8 mouse cellular contexts compared by ENCODE assay signal in the genomic region with DNA sequence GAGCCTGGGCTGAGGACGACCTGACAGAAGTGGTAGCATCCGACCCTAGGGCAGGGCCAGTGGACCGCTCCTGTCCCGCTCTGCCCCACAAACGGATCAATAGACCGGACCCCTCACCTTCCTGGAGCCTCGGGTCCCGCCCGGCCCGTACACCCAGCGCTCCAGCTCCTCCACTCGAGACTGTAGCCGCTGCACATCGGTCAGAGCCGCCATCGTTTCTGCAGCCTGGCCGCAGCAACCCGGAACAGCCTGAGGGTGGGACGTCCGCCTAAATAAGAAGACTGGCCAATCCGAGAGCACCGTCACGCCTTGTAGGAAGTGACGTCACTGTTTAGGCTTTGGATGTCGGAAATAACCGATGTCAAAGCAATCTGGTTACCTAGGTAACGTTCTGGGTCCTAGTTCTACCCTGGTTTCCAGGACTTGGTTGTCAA. TPM values are rescaled to one million over a fixed set of nuclear protein-coding genes. Genes with fewer than 3 reads are reported as not detected.
DNase-seq lines count a peak whose midpoint lies in the region; ATAC-seq and TF ChIP-seq lines count a peak whose summit lies in the region.

Dctn3 (minus strand) TSS at position 253 of the 434 bp plus-strand sequence.

- peak within 1 kb of the TSS; percentile 21; the same call in 1 of the 2 replicates for H3K27ac ChIP-seq in forebrain, embryonic 16.5 days (ENCODE audit: low read length)
- peak within 1 kb of the TSS; percentile 78 for H3K27ac ChIP-seq in layer of hippocampus, adult 2 months
- no peak within 1 kb of the TSS for H3K27ac ChIP-seq in lung, embryonic 14.5 days (ENCODE audit: low read depth)
- no peak within 1 kb of the TSS; the same call in 1 of the 2 replicates for H3K27ac ChIP-seq in olfactory bulb, adult 2 months (ENCODE audit: insufficient read depth, low read depth, low read length)
- H3K27ac ChIP-seq in thymus, adult 2 months (ENCODE audit: control insufficient read depth, insufficient read depth, low read length), result no peak within 1 kb of the TSS

- H3K4me2 ChIP-seq in forebrain, embryonic 16.5 days (ENCODE audit: low read length), result peak within 1 kb of the TSS; percentile 74
- H3K4me2 ChIP-seq in lung, embryonic 14.5 days, result peak within 1 kb of the TSS; percentile 89

- H3K4me3 ChIP-seq in G1E (ENCODE audit: low read depth, low read length), result peak within 1 kb of the TSS; percentile 82
- H3K4me3 ChIP-seq in forebrain, embryonic 16.5 days (replicated peaks; ENCODE audit: low read length), result peak within 1 kb of the TSS; percentile 89
- peak within 1 kb of the TSS; percentile 85 for H3K4me3 ChIP-seq in layer of hippocampus, adult 2 months
- peak within 1 kb of the TSS; percentile 88 for H3K4me3 ChIP-seq in lung, embryonic 14.5 days (ENCODE audit: low read depth, low read length)
- H3K4me3 ChIP-seq in olfactory bulb, adult 2 months (ENCODE audit: insufficient read depth, low read depth, low read length), result peak within 1 kb of the TSS; percentile 65
- peak within 1 kb of the TSS; percentile 97 for H3K4me3 ChIP-seq in thymus, adult 2 months (ENCODE audit: control insufficient read depth, insufficient read depth, low read length)

- H3K36me3 ChIP-seq in G1E (replicated peaks), result peaks cover 29% of the 10 kb centered on the region
- peaks cover 7% of the 10 kb centered on the region for H3K36me3 ChIP-seq in forebrain, embryonic 16.5 days (ENCODE audit: control insufficient read depth, insufficient read depth)
- H3K36me3 ChIP-seq in lung, embryonic 14.5 days (ENCODE audit: insufficient read depth), result peaks cover 19% of the 10 kb centered on the region
- peaks cover 15% of the 10 kb centered on the region for H3K36me3 ChIP-seq in thymus, adult 2 months (ENCODE audit: control insufficient read depth, insufficient read depth, low read length)

- H3K9ac ChIP-seq in forebrain, embryonic 16.5 days (replicated peaks; ENCODE audit: low read depth, low read length), result peak within 1 kb of the TSS; percentile 93
- peak within 1 kb of the TSS; percentile 81 for H3K9ac ChIP-seq in lung, embryonic 14.5 days

- ATAC-seq in G1E (ENCODE audit: extremely low read depth, insufficient number of reproducible peaks, low FRiP score, poor library complexity, severe bottlenecking), result peak; percentile 99
- peak; percentile 98 for ATAC-seq in forebrain, embryonic 16.5 days
- peak; percentile 98 for ATAC-seq in lung, embryonic 14.5 days (ENCODE audit: insufficient read depth)

- no peaks in the 10 kb centered on the region for H3K9me3 ChIP-seq in G1E (replicated peaks)
- no peaks in the 10 kb centered on the region for H3K9me3 ChIP-seq in forebrain, embryonic 16.5 days (ENCODE audit: control insufficient read depth, low read length)
- H3K9me3 ChIP-seq in lung, embryonic 14.5 days (ENCODE audit: low read depth, low read length), result no peaks in the 10 kb centered on the region

- H3K4me1 ChIP-seq in G1E (ENCODE audit: insufficient read depth, low read depth, low read length), result peaks cover 29% of the 10 kb centered on the region
- H3K4me1 ChIP-seq in forebrain, embryonic 16.5 days (replicated peaks; ENCODE audit: control insufficient read depth, insufficient read depth, low read length), result peaks cover 29% of the 10 kb centered on the region
- H3K4me1 ChIP-seq in lung, embryonic 14.5 days (ENCODE audit: insufficient read depth), result no peaks in the 10 kb centered on the region
- H3K4me1 ChIP-seq in olfactory bulb, adult 2 months (ENCODE audit: control insufficient read depth, insufficient read depth, low read length), result peaks cover 4% of the 10 kb centered on the region; the same call in 1 of the 2 replicates
- no peaks in the 10 kb centered on the region; the same call in none of the 2 replicates for H3K4me1 ChIP-seq in thymus, adult 2 months (replicated peaks; ENCODE audit: control insufficient read depth, insufficient read depth, low read length)

- intact Hi-C loops in heart, postnatal 36 days (cut with DNase I), result no loop called here

- TF ChIP-seq POLR2A in olfactory bulb, adult 2 months (IDR thresholded peaks at IDR 0.05; ENCODE audit: insufficient read depth, low read depth, low read length), result peak; percentile 93
- TF ChIP-seq POLR2A in thymus, adult 2 months (IDR thresholded peaks at IDR 0.05; ENCODE audit: control insufficient read depth, extremely low read depth, insufficient read depth, low read length, poor library complexity), result peak; percentile 84

- TF ChIP-seq CTCF in G1E (IDR thresholded peaks at IDR 0.05; ENCODE audit: low read depth, low read length), result no peak
- TF ChIP-seq CTCF in layer of hippocampus, adult 2 months (conservative IDR thresholded peaks at IDR 0.05), result no peak
- no peak for TF ChIP-seq CTCF in lung, embryonic 14.5 days (IDR thresholded peaks at IDR 0.05; ENCODE audit: low read depth)
- TF ChIP-seq CTCF in olfactory bulb, adult 2 months (IDR thresholded peaks at IDR 0.05; ENCODE audit: insufficient read depth, low read depth, low read length), result no peak
- 0 out of 2 replicates have a peak, but pooled peaks have one; percentile 17 for TF ChIP-seq CTCF in thymus, adult 2 months (IDR thresholded peaks at IDR 0.05; ENCODE audit: borderline replicate concordance, control insufficient read depth, extremely low read depth, insufficient read depth, low read length, poor library complexity)

- WGBS in forebrain, embryonic 16.5 days, result 0% methylated on average over 27 of the region's 27 CpGs
- WGBS in lung, embryonic 14.5 days, result under 1% methylated on average over 27 of the region's 27 CpGs
- under 1% methylated on average over 27 of the region's 27 CpGs for WGBS in olfactory bulb, adult 2 months
- under 1% methylated on average over 27 of the region's 27 CpGs for WGBS in thymus, adult 2 months

- H3K27me3 ChIP-seq in G1E (ENCODE audit: insufficient read depth, low read length), result peaks cover 25% of the 10 kb centered on the region
- H3K27me3 ChIP-seq in forebrain, embryonic 16.5 days (replicated peaks; ENCODE audit: control insufficient read depth, insufficient read depth, low read length), result peaks cover 17% of the 10 kb centered on the region
- H3K27me3 ChIP-seq in lung, embryonic 14.5 days (ENCODE audit: insufficient read depth, low read length), result peaks cover 41% of the 10 kb centered on the region
- H3K27me3 ChIP-seq in thymus, adult 2 months (ENCODE audit: control insufficient read depth, insufficient read depth, low read length), result peaks cover 16% of the 10 kb centered on the region

- DNase-seq in G1E (ENCODE audit: low spot score), result peak; percentile 95
- DNase-seq in cerebellum, adult 11-12 months, result peak; percentile 93
- peak; percentile 84 to 85 for DNase-seq in heart, postnatal 36 days
- DNase-seq in layer of hippocampus, adult 2 months (ENCODE audit: low spot score in 2 of 2), result peak; percentile 92 to 97
- peak; percentile 98 for DNase-seq in lung, embryonic 14.5 days
- peak; percentile 81 for DNase-seq in thymus, adult 2 months

RNA-seq across cellular contexts. Expression of gene Dctn3, which starts in this region (rescaled TPM):
- 95.3 and 110 TPM in 2 replicates for total RNA-seq in G1E (2014; fragmentation: Nextera tagmentation)
- 133 and 178 TPM in 2 replicates for total RNA-seq in G1E (2017)
- polyA plus RNA-seq in G1E (2012), result 187 and 274 TPM in 2 replicates
- 304 and 315 TPM in 2 replicates for polyA plus RNA-seq in forebrain, embryonic 16.5 days (2015; fragmentation: Nextera tagmentation; extraction: Ambion mirVana)
- 10 to 100 TPM; 70.7 to 77.7 TPM for total RNA-seq in heart, postnatal 36 days (2021)
- 100 to 1,000 TPM; 136 to 153 TPM for total RNA-seq in layer of hippocampus, adult 2 months (2021)
- 103 and 106 TPM in 2 replicates for polyA plus RNA-seq in lung, embryonic 14.5 days (2014; fragmentation: Nextera tagmentation; extraction: Ambion mirVana)
- not detected in 2 replicates for polyA plus RNA-seq in olfactory bulb, adult 2 months (2012; ENCODE audit: insufficient read depth, insufficient read length, low replicate concordance, missing spikeins)
- polyA plus RNA-seq in thymus, adult 2 months (2012; rRNA removed), result 60.5 and 72.8 TPM in 2 replicates

Comparison
In these comparisons a context has a peak if more than half of its experiments do, and no peak if none do; other contexts are left out.
1. RNA of gene Dctn3 (polyA plus RNA-seq): 304 to 315 TPM in forebrain, embryonic 16.5 days, 187 to 274 TPM in G1E, 103 to 106 TPM in lung, embryonic 14.5 days and 60.5 to 72.8 TPM in thymus, adult 2 months; not detected in olfactory bulb, adult 2 months; every median in the first group is over 10 times any median in the second.
2. H3K27ac ChIP-seq: peak in forebrain, embryonic 16.5 days (single experiment) and layer of hippocampus, adult 2 months (single experiment); none in lung, embryonic 14.5 days (single experiment), olfactory bulb, adult 2 months (single experiment) and thymus, adult 2 months (single experiment).
3. Peak in every context shown above with its lines, with median percentiles within 50 percentile points of each other: ATAC-seq, DNase-seq and H3K4me3 ChIP-seq.